Mouse (Mus musculus) erythroblast, embryonic 14.5 days (primary cell): ENCODE results near the gene Pgghg. TPM values are rescaled to one million over a fixed set of nuclear protein-coding genes. Genes with fewer than 3 reads are reported as not detected.
A peak's percentile ranks its signal among the peaks of the same experiment; 100 is the strongest.

Experiments
- H3K27me3 ChIP-seq: 2 replicates; pipeline ENCODE4 v1.6.1; 2012; ENCODE audit warnings: inconsistent platforms; ENCODE audit not compliant: control insufficient read depth
- H3K36me3 ChIP-seq: 2 replicates; pipeline ENCODE4 v1.6.1; 2012; ENCODE audit warnings: mild to moderate bottlenecking, inconsistent platforms; ENCODE audit not compliant: control insufficient read depth
- H3K4me1 ChIP-seq: 2 replicates; pipeline ENCODE4 v1.6.1; 2012; ENCODE audit warnings: inconsistent platforms; ENCODE audit not compliant: control insufficient read depth
- H3K4me3 ChIP-seq: replicated peaks from 2 replicates; pipeline ENCODE3; 2012; ENCODE audit warnings: moderate library complexity, mild to moderate bottlenecking, inconsistent platforms
- H3K9me3 ChIP-seq: 2 replicates; pipeline ENCODE4 v1.6.1; 2012; ENCODE audit warnings: low read length, inconsistent platforms, mixed read lengths; ENCODE audit not compliant: control insufficient read depth
- GATA1 ChIP-seq: IDR thresholded peaks from 2 replicates; pipeline ENCODE4 v1.6.1; 2012; ENCODE audit warnings: low read length, inconsistent platforms, mixed read lengths
- TAL1 ChIP-seq: IDR thresholded peaks from 3 replicates; pipeline ENCODE4 v1.6.1; 2012; ENCODE audit warnings: low read length, inconsistent platforms, mixed read lengths
- polyA plus RNA-seq: library from polyadenylated mRNA; stranded (reverse); fragments of >175 nt; gene quantifications from 2 replicates; pipeline ENCODE4 v1.2.3, GENCODE M21; 2012

Gene Pgghg
- polyA plus RNA-seq, 1 experiment = 0.32 TPM

DNA sequence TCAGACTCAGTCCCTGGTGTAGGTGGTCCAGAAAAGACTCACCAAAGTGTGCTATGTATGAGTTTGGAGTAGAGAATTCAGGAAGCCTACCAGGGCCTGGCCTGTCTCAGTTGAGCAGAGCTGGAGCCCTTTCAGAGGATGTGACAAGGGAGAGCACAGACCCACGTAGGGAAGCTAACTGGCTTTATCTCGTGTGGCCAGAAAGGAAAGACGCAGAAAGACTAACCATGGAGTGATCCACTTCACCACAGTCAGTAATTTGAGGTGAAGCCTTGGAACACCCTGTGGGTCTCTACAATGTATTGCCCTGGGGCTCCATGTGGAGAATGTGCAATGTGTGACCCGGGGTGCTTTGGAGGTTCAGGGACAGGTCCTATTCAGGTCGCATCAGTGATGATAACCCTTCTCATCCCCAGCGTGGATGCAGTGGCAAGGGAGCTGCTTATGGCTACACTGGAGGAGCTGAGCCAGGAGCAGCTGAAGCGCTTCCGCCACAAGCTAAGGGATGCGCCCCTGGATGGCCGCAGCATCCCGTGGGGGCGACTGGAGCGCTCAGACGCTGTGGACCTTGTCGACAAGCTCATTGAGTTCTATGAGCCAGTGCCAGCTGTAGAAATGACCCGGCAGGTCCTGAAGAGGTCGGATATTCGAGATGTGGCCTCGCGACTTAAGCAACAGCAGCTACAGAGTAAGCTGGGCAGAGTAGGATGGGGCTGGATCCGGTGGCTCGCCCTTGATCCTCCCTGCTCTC, 19.8 kb upstream of the Pgghg start:
- Histone ChIP-seq H3K4me3 (no peak overlapping the region), H3K27me3 (peaks cover 61% of the 10 kb centered on the region), H3K9me3 (no peaks in the 10 kb centered on the region; the same call in 1 of the 2 replicates), H3K4me1 (peaks cover 2% of the 10 kb centered on the region; the same call in 1 of the 2 replicates), H3K36me3 (peaks cover 3% of the 10 kb centered on the region; the same call in 1 of the 2 replicates)
- no peak for TF ChIP-seq TAL1
- no peak for TF ChIP-seq GATA1

DNA sequence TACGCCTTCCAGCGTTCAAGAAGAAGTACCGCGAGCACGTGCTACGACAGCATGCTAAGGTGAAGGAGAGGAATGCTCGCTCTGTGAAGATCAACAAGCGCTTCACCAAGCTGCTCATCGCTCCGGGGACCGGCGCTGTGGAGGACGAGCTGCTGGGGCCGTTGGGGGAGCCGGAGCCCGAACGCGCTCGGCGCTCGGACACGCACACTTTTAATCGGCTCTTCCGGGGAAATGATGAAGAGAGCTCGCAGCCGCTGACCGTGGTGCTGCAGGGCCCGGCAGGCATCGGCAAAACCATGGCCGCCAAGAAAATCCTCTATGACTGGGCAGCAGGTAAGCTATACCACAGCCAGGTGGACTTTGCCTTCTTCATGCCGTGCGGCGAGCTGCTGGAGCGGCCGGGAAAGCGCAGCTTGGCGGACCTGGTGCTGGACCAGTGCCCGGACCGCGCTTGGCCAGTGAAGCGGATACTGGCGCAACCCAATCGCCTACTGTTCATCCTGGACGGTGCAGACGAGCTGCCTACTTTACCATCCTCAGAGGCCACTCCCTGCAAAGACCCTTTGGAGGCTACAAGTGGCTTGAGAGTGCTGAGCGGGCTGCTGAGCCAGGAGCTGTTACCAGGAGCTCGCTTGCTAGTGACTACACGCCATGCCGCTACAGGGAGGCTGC, 18.7 kb upstream of the Pgghg start:
- H3K27me3 ChIP-seq = peaks cover 61% of the 10 kb centered on the region
- H3K4me3 ChIP-seq = no peak overlapping the region
- TF ChIP-seq GATA1 (no peak), TAL1 (no peak)
- peaks cover 3% of the 10 kb centered on the region; the same call in 1 of the 2 replicates for H3K36me3 ChIP-seq
- H3K9me3 ChIP-seq = no peaks in the 10 kb centered on the region; the same call in 1 of the 2 replicates
- H3K4me1 ChIP-seq = peaks cover 2% of the 10 kb centered on the region; the same call in 1 of the 2 replicates

- Histone ChIP-seq H3K4me3 (no peak overlapping the region), H3K4me1 (peaks cover 2% of the 10 kb centered on the region; the same call in 1 of the 2 replicates), H3K9me3 (no peaks in the 10 kb centered on the region; the same call in 1 of the 2 replicates), H3K27me3 (peaks cover 59% of the 10 kb centered on the region), H3K36me3 (peaks cover 3% of the 10 kb centered on the region; the same call in 1 of the 2 replicates)
- TF ChIP-seq TAL1 (no peak), GATA1 (no peak)
Observed at GRCm38 (mm10) chr7:140923070-140923775, 18.0 kb upstream of the Pgghg start.

DNA sequence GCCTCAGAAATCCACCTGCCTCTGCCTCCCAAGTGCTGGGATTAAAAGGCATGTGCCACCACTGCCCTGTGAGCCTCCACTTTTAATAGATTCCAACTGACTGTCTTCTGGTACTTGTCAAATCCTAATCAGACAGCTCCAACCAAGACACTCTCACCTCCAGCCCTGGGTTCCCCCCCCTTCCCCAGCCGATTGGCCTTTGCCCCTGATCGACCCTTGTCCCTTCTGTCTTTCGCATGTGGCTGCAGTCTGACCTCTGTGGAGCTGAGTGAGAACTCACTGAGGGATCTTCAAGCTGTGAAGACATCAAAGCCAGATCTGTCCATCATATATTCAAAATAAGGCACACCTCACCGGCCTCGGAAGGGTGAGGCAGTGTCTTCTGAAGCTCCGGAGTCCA, 14.0 kb upstream of the Pgghg start:
- Histone ChIP-seq H3K4me1 (no peaks in the 10 kb centered on the region), H3K36me3 (peaks cover 3% of the 10 kb centered on the region; the same call in 1 of the 2 replicates), H3K9me3 (no peaks in the 10 kb centered on the region; the same call in none of the 2 replicates), H3K4me3 (no peak overlapping the region), H3K27me3 (peaks cover 32% of the 10 kb centered on the region)
- no peak for TF ChIP-seq GATA1
- no peak for TF ChIP-seq TAL1

- Histone ChIP-seq H3K4me1 (peaks cover 14% of the 10 kb centered on the region), H3K27me3 (peaks cover 27% of the 10 kb centered on the region), H3K4me3 (no peak overlapping the region), H3K9me3 (no peaks in the 10 kb centered on the region), H3K36me3 (no peaks in the 10 kb centered on the region)
- TF ChIP-seq GATA1 = no peak
- no peak for TF ChIP-seq TAL1
Observed at GRCm38 (mm10) chr7:140938436-140938835, 2.8 kb upstream of the Pgghg start.

- no peak overlapping the region for H3K4me3 ChIP-seq
- peaks cover 14% of the 10 kb centered on the region for H3K4me1 ChIP-seq
- TF ChIP-seq GATA1 = no peak
- TF ChIP-seq TAL1 = no peak
- H3K27me3 ChIP-seq = peaks cover 27% of the 10 kb centered on the region
- H3K9me3 ChIP-seq = no peaks in the 10 kb centered on the region
- no peaks in the 10 kb centered on the region for H3K36me3 ChIP-seq
Observed at GRCm38 (mm10) chr7:140938896-140939295, 2.3 kb upstream of the Pgghg start.

DNA sequence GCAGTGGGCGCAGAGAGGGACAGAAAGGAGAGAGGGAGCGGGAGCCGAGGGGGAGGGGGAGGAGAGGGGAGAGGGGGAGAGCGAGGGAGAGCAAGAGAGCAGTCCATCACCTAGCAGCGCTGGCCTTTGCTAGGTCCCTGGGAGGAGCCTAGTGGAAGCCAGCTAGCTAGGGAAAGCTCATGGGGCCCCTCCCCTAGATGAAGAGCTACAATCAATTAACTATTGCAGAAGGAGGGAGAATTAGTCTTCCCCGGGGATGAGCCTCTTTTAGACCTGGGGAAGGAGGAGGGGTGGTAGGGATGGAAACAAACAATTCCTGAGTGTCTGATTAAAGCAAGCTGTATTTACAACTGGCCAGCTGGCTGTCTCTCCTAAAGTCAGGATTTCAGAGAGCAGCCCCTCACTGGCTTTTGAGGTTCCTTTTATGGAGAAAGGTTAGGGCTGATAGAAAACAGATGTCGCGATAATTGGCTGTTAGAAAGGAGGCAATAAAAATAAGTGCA, 1.5 kb upstream of the Pgghg start:
- Histone ChIP-seq H3K27me3 (peaks cover 20% of the 10 kb centered on the region), H3K4me3 (no peak overlapping the region), H3K4me1 (peaks cover 14% of the 10 kb centered on the region), H3K36me3 (peaks cover under 1% of the 10 kb centered on the region; the same call in 1 of the 2 replicates), H3K9me3 (no peaks in the 10 kb centered on the region)
- no peak for TF ChIP-seq GATA1

DNA sequence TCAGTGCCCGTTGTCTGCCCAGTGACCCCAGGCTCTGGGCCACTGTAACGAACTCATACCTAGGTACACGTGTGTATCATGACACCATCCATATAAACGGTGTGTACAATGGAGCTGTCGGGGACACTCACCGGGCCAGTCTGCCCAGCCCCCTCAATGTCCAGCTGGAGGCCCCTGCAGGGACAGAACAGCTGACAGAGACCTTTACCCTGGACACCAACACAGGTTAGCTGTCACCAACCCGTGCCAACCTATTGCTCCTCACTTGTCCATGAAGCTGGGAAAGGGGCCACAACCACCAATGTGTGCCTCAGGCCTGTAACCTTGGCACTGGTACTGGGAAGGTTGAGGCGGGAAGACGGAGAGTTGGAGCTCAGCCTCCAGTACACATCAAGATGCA, 1.1 kb downstream of the Pgghg start:
- peaks cover 14% of the 10 kb centered on the region for H3K4me1 ChIP-seq
- no peak for TF ChIP-seq TAL1
- TF ChIP-seq GATA1 = no peak
- H3K36me3 ChIP-seq = peaks cover 15% of the 10 kb centered on the region; the same call in 1 of the 2 replicates
- H3K27me3 ChIP-seq = peaks cover under 1% of the 10 kb centered on the region; the same call in 1 of the 2 replicates
- no peaks in the 10 kb centered on the region for H3K9me3 ChIP-seq
- peak overlapping the region; percentile 71 for H3K4me3 ChIP-seq
